Mouse (Mus musculus) CH12.LX (cell line): ENCODE measurements around the gene Pgd. TPM values are rescaled to one million over a fixed set of nuclear protein-coding genes. Genes with fewer than 3 reads are reported as not detected.

ENCODE experiments used
- DNase-seq: peaks from one replicate; pipeline ENCODE4 v3.0.0-alpha.2; 2013; ENCODE audit errors: extremely low read depth
- H3K27ac ChIP-seq: 2 replicates; pipeline ENCODE4 v1.5.1; 2012; ENCODE audit warnings: low read depth, mild to moderate bottlenecking, control low read depth, moderate library complexity; ENCODE audit not compliant: insufficient read depth
- H3K27me3 ChIP-seq: replicated peaks from 2 replicates; pipeline ENCODE3; 2012; ENCODE audit warnings: inconsistent platforms
- H3K36me3 ChIP-seq, 2 experiments: replicated peaks in 1 of 2; 2 replicates each; pipeline versions ENCODE3 to v1.6.1; 2012; ENCODE audit warnings: inconsistent platforms in 1 of 2, low read length in 1 of 2, mild to moderate bottlenecking in 1 of 2, mixed read lengths in 1 of 2, moderate library complexity in 1 of 2; ENCODE audit not compliant: control insufficient read depth in 1 of 2, insufficient read depth in 1 of 2
- H3K4me1 ChIP-seq, 2 experiments: 2 replicates each; pipeline ENCODE4 v1.6.1; 2012; ENCODE audit warnings: inconsistent platforms in 1 of 2, moderate library complexity in 1 of 2; ENCODE audit not compliant: insufficient read depth in 2 of 2, control insufficient read depth in 1 of 2
- H3K4me2 ChIP-seq: 2 replicates; pipeline ENCODE4 v1.6.1; 2012; ENCODE audit warnings: low read depth, mild to moderate bottlenecking, control low read depth; ENCODE audit not compliant: poor library complexity, insufficient read depth, severe bottlenecking
- H3K4me3 ChIP-seq, 3 experiments: fragments of 150-350 bp in 1 of 3; sonication (generic) in 1 of 3; replicated peaks in 1 of 3; 2 replicates each; pipeline versions ENCODE3 to v1.5.1; 2011 to 2012; ENCODE audit warnings: low read depth in 2 of 3, low read length in 2 of 3, mild to moderate bottlenecking in 2 of 3, moderate library complexity in 2 of 3, control low read depth in 1 of 3, improper control_type of control experiment in 1 of 3, inconsistent platforms in 1 of 3, mixed read lengths in 1 of 3; ENCODE audit not compliant: poor library complexity in 1 of 3
- H3K79me2 ChIP-seq: replicated peaks from 2 replicates; pipeline ENCODE4 v1.6.1; 2012; ENCODE audit warnings: mild to moderate bottlenecking, moderate library complexity; ENCODE audit not compliant: control insufficient read depth, poor library complexity, insufficient read depth, severe bottlenecking; ENCODE audit errors: extremely low read depth
- H3K9ac ChIP-seq: 2 replicates; pipeline ENCODE4 v1.6.1; 2012; ENCODE audit warnings: low read depth, mild to moderate bottlenecking, control low read depth, moderate library complexity; ENCODE audit not compliant: insufficient read depth
- H3K9me3 ChIP-seq: replicated peaks from 2 replicates; pipeline ENCODE3; 2012; ENCODE audit warnings: low read length, inconsistent platforms, mixed read lengths
- BHLHE40 ChIP-seq: IDR thresholded peaks from 2 replicates; pipeline ENCODE4 v1.6.1; 2011; ENCODE audit warnings: mild to moderate bottlenecking, low read depth, low read length, improper control_type of control experiment
- CHD2 ChIP-seq: IDR thresholded peaks from 2 replicates; pipeline ENCODE4 v1.6.1; 2011; ENCODE audit warnings: low read length, improper control_type of control experiment
- CTCF ChIP-seq, 2 experiments: IDR thresholded peaks in 1 of 2; conservative IDR thresholded peaks in 1 of 2; 2 replicates each; pipeline ENCODE4 v1.5.1; 2011 to 2012; ENCODE audit warnings: low read depth in 2 of 2, low read length in 2 of 2, improper control_type of control experiment in 1 of 2, inconsistent platforms in 1 of 2, mild to moderate bottlenecking in 1 of 2, moderate library complexity in 1 of 2
- E2F4 ChIP-seq: IDR thresholded peaks from 2 replicates; pipeline ENCODE4 v1.6.1; 2011; ENCODE audit warnings: low read depth, low read length, improper control_type of control experiment; ENCODE audit not compliant: insufficient replicate concordance
- EP300 ChIP-seq: IDR thresholded peaks from 2 replicates; pipeline ENCODE4 v1.6.1; 2011; ENCODE audit warnings: low read length, improper control_type of control experiment
- HCFC1 ChIP-seq: IDR thresholded peaks from 2 replicates; pipeline ENCODE4 v1.6.1; 2012; ENCODE audit warnings: low read depth, mild to moderate bottlenecking, inconsistent platforms, low read length, improper control_type of control experiment
- IRF4 ChIP-seq: IDR thresholded peaks from 2 replicates; pipeline ENCODE4 v1.6.1; 2014; ENCODE audit warnings: low read depth, mild to moderate bottlenecking, inconsistent platforms, low read length, improper control_type of control experiment
- JUN ChIP-seq: IDR thresholded peaks from 2 replicates; pipeline ENCODE4 v1.6.1; 2011; ENCODE audit warnings: low read depth, mild to moderate bottlenecking, low read length, improper control_type of control experiment, moderate library complexity; ENCODE audit not compliant: insufficient read depth
- KAT2A ChIP-seq: IDR thresholded peaks from 2 replicates; pipeline ENCODE4 v1.6.1; 2012; ENCODE audit warnings: low read length, improper control_type of control experiment, inconsistent platforms; ENCODE audit not compliant: insufficient replicate concordance
- MAX ChIP-seq: IDR thresholded peaks from 2 replicates; pipeline ENCODE4 v1.6.1; 2011; ENCODE audit warnings: low read length, improper control_type of control experiment
- MAZ ChIP-seq: IDR thresholded peaks from 2 replicates; pipeline ENCODE4 v1.6.1; 2012; ENCODE audit warnings: low read depth, mild to moderate bottlenecking, inconsistent platforms, low read length, improper control_type of control experiment, moderate library complexity
- NELFE ChIP-seq: IDR thresholded peaks from 2 replicates; pipeline ENCODE4 v1.6.1; 2011; ENCODE audit warnings: low read depth, low read length, improper control_type of control experiment
- NRF1 ChIP-seq: IDR thresholded peaks from 2 replicates; pipeline ENCODE4 v1.6.1; 2014; ENCODE audit warnings: low read depth, mild to moderate bottlenecking, inconsistent platforms, low read length, improper control_type of control experiment, moderate library complexity
- RAD21 ChIP-seq: IDR thresholded peaks from 2 replicates; pipeline ENCODE4 v1.6.1; 2011; ENCODE audit warnings: low read depth, mild to moderate bottlenecking, low read length, improper control_type of control experiment, moderate library complexity
- RCOR1 ChIP-seq: conservative IDR thresholded peaks from 2 replicates; pipeline ENCODE4 v1.6.1; 2012; ENCODE audit warnings: low read depth, mild to moderate bottlenecking, inconsistent platforms, low read length, improper control_type of control experiment
- SMC3 ChIP-seq: IDR thresholded peaks from 2 replicates; pipeline ENCODE4 v1.6.1; 2011; ENCODE audit warnings: low read depth, low read length, improper control_type of control experiment
- TBP ChIP-seq: conservative IDR thresholded peaks from 2 replicates; pipeline ENCODE4 v1.6.1; 2011; ENCODE audit warnings: low read depth, low read length, improper control_type of control experiment
- UBTF ChIP-seq: IDR thresholded peaks from 2 replicates; pipeline ENCODE4 v1.6.1; 2012; ENCODE audit warnings: low read depth, mild to moderate bottlenecking, inconsistent platforms, low read length, improper control_type of control experiment, moderate library complexity
- USF1 ChIP-seq: IDR thresholded peaks from 2 replicates; pipeline ENCODE4 v1.6.1; 2014; ENCODE audit warnings: low read depth, mild to moderate bottlenecking, inconsistent platforms, low read length, improper control_type of control experiment
- ZKSCAN1 ChIP-seq: IDR thresholded peaks from 2 replicates; pipeline ENCODE4 v1.6.1; 2012; ENCODE audit warnings: low read depth, inconsistent platforms, low read length, improper control_type of control experiment, borderline replicate concordance
- dilution Hi-C: fragments of 300-500 bp; cut with MboI; formaldehyde crosslinking; loops from 2 replicates; pipeline ENCODE4 v1.14.3; 2020; ENCODE audit warnings: low sequenced_read_pairs; ENCODE audit not compliant: extremely low pct_unique_long_range_greater_than_20kb, extremely low pct_ligation_motif_present
- in situ Hi-C: fragments of 300-500 bp; cut with MboI; formaldehyde crosslinking; loops from 3 replicates; pipeline ENCODE4 v1.14.3; 2019; ENCODE audit warnings: low sequenced_read_pairs, low pct_ligation_motif_present, low pct_unique_long_range_greater_than_20kb, mixed read lengths
- polyA plus RNA-seq: library from polyadenylated mRNA; unstranded; fragments of >175 nt; gene quantifications from 2 replicates; pipeline ENCODE4 v1.2.1, GENCODE M21; 2012; ENCODE audit warnings: low read depth; ENCODE audit not compliant: insufficient read length
- total RNA-seq, 2 experiments: library from RNA; depleted of rRNA; stranded (reverse); fragments of 300-350 nt in 1 of 2; fragments of >200 nt in 1 of 2; gene quantifications; 2 replicates each; pipeline ENCODE4 v1.2.3; 2012 to 2014

Pgd gene
- total and polyA plus RNA-seq, 3 experiments, result 50.1 to 251 (median 51.6) TPM

DNA sequence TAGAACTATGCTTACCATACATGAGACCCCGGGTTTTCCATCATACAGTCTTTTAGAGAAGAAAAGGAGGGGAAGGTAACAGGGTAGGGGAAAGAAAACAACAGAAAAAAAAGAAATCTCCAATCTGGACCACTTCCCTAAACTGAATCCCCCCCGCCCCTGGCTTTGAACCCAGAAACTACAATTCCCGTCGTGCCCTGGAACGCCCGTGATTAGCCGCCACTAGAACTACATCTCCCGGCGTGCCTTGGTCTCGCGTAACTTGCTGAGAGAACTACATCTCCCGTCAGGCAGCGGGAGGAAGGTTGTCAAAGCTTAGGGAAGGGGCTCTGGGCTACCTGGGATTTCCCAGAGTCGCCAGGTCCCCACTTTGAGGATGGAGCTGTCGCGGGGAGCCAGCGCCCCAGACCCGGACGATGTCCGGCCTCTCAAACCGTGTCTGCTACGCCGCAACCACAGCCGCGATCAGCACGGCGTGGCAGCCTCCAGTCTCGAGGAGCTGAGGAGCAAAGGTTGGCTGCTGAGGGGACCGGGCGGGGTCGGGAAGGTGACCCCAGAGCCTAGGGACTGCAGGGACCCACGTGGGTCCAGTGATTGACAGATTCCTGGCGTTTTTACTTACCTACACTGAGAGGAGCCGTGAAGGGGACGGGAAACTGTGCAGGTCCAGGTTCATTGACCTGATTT, 62.6 kb downstream of the Pgd start, which contains the start of gene Dffa (continued):
- TF ChIP-seq IRF4, result 0 out of 2 replicates have a peak, but pooled peaks have one; percentile 48
- peak; percentile 43; the same call in 1 of the 2 replicates for TF ChIP-seq NRF1
- TF ChIP-seq MAZ, result no peak; the same call in 1 of the 2 replicates
- TF ChIP-seq E2F4, result no peak
- peak; percentile 100 for TF ChIP-seq KAT2A
- TF ChIP-seq HCFC1, result peak; percentile 99
- TF ChIP-seq NELFE, result peak; percentile 55; the same call in 1 of the 2 replicates
- no peak for TF ChIP-seq CTCF (conservative IDR thresholded peaks at IDR 0.05 in 1 of 2, IDR thresholded peaks at IDR 0.05 in 1 of 2; ENCODE audit: low read depth in 2 of 2, low read length in 2 of 2)

DNA sequence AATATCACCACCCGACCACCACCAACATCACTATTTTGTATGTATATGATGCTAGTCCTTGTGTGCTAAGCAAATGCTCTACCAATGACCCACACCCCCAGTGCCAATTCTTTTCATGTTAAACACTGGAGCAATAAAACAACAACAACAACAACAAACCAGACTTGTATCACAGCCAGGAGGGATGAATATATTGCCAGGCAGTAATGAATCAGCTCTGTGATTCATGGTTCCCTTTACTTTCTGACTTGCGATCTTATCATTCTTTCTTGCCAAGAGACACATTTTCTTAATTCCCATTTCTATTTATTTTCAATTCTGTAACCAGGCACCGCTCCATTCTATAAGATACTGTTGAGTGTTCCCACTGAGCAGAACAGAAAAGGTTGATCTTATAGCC, 65.1 kb downstream of the Pgd start:
- dilution Hi-C loops, result no loop called here
- in situ Hi-C loops, result no loop called here
- Histone ChIP-seq H3K4me2 (no peak overlapping the region), H3K4me1 (peaks cover 6 to 24% of the 10 kb centered on the region in 2 experiments), H3K4me3 (no peak overlapping the region), H3K9ac (no peak overlapping the region), H3K36me3 (peaks cover 4 to 9% of the 10 kb centered on the region in 2 experiments), H3K9me3 (no peaks in the 10 kb centered on the region), H3K79me2 (peaks cover 25% of the 10 kb centered on the region), H3K27ac (no peak overlapping the region), H3K27me3 (no peaks in the 10 kb centered on the region)
- DNase-seq, result no peak
- TF ChIP-seq TBP (no peak), IRF4 (no peak), RCOR1 (no peak), E2F4 (no peak), EP300 (no peak), MAZ (no peak), JUN (no peak), RAD21 (no peak), ZKSCAN1 (no peak), BHLHE40 (no peak), CTCF (conservative IDR thresholded peaks at IDR 0.05 in 1 of 2, IDR thresholded peaks at IDR 0.05 in 1 of 2; ENCODE audit: low read depth in 2 of 2, low read length in 2 of 2) (no peak), USF1 (no peak), SMC3 (no peak), KAT2A (no peak), MAX (no peak), CHD2 (no peak), UBTF (no peak)
